Mouse (Mus musculus) layer of hippocampus, postnatal 36 days (tissue): ENCODE data around the gene N4bp3. TPM values are rescaled to one million over a fixed set of nuclear protein-coding genes. Genes with fewer than 3 reads are reported as not detected.
A peak's percentile ranks its signal among the peaks of the same experiment; 100 is the strongest.
"Not testable (repeated sequence)": the region's sequence is repeated elsewhere in the genome, so short reads cannot be mapped to it uniquely, and the experiment has no call there.

Experiments
- DNase-seq, 2 experiments: peaks; one replicate each; pipeline ENCODE4 v3.0.0; 2022
- total RNA-seq, 2 experiments: library from RNA; stranded (reverse); gene quantifications; 2 replicates each; pipeline ENCODE4 v1.2.3; 2021

Gene N4bp3
- total RNA-seq, 2 experiments from 2014 or later = 12.4 to 12.6 TPM

DNA sequence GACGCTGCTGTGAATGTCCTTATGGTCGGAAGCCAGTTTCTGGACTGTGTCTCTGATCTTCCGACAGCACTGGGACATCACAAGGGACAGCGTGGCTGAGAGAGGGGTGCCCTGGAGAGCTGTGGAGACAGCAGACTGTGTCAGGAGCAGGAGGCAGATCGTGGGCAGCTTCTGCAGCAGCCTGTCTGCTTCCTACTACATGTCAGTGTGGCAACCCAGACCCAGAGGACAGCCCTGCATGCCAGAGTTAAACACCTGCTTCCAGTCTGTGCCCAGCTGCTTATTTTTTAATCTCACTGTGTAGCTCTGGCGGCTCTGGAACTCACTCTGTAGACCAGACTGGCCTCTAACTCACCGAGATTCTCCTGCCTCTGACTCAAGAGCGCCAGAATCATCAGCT lies 22.7 kb downstream of the N4bp3 start:
- DNase-seq = no peak

DNA sequence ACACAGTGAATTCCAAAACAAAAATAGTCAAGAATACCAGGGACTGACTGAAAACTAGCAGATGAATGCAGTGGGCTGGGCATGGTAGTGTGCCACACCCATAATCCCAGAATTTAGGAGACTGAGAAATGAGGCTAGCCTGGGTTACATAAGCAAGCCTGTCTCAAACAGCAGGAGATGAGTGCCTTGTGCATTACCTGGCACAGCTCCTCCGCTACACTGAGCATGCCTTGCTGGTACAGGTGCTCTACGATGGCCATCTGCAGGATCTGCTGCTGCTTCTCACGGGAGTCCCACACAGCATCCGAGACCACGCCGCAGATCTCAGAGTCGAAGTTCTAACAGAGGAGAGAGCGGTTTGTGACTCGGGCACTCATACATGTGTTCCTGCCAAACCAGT lies 23.2 kb downstream of the N4bp3 start:
- DNase-seq = no peak

DNA sequence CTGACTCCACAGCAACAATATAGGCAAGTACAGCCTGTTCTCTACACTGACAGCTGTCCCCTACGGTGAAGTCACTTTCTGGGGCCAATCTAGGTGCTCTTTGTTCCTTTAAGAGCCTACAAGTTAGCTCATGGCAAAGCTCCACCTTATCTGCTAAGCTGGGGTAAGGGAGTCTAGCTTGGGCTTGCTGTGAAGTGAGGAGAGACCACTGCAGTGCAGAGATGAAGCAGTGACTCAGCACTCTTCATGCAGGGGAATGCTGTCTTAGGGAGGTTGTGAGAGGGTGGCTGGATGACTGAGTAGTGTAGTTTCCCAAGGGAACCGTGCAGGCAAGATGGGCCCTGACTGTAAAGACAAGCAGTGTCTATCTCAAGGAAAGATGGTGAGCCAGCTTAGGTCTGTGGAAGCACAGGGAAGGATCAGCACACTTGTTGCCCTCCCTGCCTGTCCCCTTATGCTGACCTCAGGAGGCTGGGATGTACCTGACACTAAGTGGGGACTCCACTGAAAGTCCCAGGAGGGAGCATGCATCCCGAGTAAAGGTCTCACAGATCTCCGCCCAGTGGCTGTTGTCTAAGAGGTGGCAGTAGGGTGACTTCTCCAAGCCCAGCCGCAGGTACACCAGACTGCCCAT lies 25.3 kb downstream of the N4bp3 start:
- DNase-seq = no peak

DNA sequence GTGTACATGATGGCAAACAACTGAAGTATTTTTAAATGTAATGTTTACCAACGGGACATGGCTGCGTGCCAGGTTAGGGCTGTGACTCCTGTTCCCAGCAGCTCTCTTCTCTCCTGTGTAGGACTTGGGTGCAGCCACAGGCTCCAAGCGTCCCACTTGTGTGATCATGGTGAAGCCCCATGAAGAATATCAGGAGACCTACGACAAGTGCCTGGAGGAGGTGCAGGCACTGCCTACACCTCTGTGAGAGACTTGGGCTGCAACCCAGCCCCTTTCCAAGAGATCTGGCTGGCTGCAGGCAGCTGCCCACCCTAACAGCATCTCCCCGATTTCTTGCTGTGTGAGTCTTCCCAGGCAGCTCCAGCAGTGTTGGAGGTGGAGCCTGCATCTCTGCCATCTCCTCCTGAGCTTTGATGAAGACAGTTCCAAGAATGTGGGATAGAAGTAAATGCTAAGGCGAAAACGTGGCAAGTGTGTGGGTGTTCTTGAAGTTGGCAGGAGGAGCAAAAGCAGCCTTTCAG lies 27.6 kb downstream of the N4bp3 start:
- DNase-seq = peak in 1 of 2 experiments; percentile 45

DNA sequence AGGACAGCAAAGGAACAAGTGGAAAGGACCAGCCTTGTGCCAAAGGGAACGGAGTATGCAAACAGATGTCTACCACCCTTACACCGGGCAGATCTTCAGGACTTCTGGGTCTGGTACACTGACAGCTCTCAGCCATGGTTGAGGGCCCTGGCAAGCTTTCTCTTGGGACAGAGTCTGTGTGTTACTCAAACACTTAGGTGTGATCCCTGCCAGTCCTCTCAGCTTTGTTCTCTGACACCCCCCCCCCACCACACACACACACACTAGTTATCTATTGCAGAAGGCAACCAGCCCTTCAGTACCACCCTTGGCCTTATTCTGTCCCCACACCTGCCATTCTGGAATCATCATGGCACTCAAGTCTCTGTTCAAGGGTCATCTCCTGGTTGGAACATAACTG lies 28.9 kb downstream of the N4bp3 start:
- no peak for DNase-seq

DNA sequence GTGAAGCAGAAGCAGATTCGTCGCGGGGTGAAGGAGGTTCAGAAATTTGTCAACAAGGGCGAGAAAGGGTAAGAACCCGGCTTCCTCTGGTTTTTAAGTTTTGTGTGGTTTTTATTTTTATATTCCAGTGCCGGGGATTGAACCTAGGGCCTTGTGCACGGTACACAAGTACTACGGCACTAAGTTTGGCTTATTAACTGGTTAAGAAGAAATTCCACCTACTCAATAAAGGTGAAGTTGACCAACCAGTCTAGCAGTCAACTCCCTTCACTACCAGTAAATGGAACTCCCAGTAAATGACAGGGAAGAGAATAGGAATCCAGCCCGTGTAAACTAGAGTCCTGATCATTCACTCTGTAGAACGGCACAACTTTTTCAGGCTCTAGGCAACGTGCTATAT lies 30.6 kb downstream of the N4bp3 start:
- no peak for DNase-seq

DNA sequence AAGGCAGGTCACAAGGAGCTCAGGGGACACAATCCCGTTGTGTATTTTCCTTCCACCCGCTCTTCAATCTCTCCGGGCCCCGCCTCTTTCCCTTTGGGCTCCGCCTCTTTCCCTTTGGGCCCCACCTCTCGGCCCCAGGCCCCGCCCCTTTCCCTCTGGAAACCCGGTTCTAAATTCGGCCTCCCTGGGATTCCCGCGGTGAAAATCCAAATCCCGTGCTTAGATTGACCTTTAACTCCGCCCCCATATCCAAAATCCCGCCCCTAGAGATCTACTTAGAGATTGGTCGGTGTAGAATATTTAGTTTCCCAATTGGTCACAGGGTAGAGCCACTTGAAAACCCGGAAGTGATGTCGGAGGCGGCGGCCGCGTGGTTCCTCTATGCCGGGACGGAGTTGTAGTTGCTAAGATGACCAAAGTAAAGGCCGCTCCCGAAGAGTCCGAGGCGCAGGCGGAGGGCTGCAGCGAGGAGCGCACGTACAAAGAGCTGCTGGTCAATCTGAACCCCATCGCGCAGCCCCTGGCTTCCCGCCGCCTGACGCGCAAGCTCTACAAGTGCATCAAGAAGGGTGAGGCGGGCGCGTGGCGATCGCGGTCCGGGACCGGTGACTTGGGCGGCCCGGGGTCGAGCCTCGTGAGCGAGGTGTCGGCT lies 31.1 kb downstream of the N4bp3 start, which contains the start of gene Nhp2:
Gene Nhp2, plus strand, starts transcription at position 327 of the 652 bp plus-strand sequence.
- DNase-seq = peak; percentile 86 to 88

DNA sequence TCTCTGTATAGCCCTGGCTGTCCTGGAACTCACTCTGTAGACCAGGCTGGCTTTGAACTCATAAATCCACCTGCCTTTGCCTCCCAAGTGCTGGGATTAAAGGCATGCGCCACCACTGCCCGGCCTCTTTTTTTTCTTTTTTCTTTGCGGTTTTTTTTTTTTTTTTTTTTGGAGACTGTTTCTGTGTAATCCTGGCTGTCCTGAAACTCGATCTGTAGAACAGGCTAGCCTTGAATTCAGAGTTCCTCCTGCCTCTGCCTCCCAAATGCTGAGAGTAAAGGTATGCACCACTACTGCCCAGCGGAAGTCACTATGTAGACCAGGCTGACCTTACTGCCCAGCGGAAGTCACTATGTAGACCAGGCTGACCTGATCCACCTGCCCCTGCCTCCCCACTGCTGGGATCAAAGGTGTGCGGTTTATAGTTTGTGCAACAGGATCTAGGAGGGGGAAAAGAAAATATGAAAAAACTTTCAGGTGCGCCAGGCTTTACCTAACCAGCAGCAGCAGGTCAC lies 31.7 kb downstream of the N4bp3 start:
- DNase-seq = no peak

DNA sequence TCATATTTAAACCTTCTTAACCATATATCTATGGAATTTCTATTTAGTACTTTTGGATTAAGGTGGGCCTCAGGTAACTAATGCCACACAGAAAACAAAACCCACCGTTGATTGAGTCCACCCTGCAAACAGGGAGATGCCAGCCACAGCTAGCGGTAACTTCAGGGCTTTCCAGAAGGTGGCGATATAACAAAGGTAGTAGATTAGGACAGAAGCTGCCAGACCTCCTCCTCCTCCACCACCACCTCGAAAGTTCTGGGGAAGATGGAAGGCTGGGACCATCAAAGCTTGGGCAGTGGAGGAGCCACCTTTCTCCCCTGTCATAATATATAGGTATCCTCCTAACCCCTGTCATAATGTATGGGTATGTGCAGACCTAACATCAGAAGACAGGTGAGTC lies 32.9 kb downstream of the N4bp3 start:
- peak; percentile 51 to 62 for DNase-seq

DNA sequence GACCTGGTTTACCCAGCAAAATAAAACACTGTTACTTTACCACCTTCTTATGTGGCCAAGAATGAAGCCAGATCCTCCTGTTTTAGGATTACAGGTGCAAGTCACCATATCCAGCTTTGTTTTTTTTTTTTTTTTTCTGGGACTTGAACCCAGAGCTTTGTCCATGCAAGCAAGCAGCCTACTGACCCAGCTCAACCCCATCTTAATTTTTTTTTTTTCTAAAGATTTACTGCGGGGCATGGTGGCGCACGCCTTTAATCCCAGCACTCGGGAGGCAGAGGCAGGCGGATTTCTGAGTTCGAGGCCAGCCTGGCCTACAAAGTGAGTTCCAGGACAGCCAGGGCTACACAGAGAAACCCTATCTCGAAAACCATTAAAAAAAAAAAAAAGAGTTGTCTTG lies 34.5 kb downstream of the N4bp3 start:
- not testable (repeated sequence) for DNase-seq

DNA sequence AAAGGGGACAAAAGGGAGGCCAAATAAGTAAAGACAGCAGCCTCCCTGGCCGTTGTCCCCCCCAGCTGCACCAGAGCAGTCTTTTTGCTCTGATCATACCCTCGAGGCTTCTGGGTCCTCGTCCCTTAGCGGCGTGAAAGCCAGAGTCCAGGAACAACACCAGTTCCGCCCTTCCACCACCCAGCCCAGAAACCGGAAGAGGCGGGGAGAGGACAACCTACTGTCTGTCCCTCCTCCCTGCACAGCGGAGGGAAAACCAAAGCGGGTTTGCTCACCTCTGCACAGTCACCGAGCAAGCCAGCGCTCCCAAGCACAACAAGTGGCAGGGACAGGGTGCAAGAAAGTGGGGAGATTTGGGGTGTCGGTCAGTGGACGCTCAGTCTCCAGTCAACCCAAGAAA lies 35.0 kb downstream of the N4bp3 start:
- no peak for DNase-seq

DNA sequence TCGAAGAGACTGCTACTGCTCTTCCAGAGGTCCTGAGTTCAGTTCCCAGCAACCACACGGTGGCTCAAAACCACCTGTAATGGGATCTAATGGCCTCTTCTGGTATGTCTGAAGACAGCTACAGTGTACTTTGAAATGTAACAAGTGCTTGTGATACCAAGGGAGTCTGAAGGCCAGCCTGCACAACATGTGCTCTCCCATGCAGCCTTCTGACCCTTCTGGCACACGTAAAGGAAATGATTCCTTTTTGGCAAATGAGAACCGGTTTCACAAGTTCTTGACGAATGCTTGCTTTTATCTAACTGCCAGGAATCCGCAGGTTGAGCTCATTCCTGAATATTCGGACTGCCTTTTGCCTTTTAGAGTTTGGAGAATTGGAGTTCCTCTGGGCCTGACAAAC lies 35.5 kb downstream of the N4bp3 start:
- no peak for DNase-seq

DNA sequence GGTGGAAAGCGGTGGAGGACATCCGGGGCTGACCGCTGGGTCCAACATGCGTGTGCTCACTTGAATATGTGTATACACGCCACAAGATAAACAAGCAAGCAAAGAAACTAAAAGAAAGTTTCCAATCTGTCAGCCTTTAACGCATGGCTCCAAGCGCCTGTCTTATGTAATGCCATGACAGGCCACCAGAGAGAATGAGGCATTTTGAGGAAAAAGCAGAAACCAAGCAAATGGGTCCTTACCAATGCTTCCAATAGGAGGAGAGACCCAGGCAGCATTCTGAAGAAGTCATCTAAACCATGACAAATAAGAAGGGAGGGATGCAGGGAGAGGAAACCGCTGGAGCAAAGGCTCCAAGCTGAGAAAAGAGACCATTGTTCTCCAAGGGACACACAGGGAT lies 36.4 kb downstream of the N4bp3 start:
- no peak for DNase-seq

DNA sequence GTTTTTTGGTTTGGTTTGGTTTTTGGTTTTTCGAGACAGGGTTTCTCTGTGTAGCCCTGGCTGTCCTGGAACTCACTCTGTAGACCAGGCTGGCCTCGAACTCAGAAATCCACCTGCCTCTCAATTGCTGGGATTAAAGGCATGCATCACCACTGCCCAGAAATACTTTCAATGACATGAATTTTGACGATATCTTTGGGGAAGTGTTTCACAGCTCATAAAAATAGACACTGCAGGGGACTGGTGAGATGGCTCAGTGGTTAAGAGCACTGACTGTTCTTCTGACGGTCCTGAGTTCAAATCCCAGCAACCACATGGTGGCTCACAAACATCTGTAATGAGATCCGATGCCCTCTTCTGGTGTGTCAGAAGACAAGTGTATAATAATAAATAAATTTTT lies 40.7 kb downstream of the N4bp3 start:
- DNase-seq = not testable (repeated sequence)

DNA sequence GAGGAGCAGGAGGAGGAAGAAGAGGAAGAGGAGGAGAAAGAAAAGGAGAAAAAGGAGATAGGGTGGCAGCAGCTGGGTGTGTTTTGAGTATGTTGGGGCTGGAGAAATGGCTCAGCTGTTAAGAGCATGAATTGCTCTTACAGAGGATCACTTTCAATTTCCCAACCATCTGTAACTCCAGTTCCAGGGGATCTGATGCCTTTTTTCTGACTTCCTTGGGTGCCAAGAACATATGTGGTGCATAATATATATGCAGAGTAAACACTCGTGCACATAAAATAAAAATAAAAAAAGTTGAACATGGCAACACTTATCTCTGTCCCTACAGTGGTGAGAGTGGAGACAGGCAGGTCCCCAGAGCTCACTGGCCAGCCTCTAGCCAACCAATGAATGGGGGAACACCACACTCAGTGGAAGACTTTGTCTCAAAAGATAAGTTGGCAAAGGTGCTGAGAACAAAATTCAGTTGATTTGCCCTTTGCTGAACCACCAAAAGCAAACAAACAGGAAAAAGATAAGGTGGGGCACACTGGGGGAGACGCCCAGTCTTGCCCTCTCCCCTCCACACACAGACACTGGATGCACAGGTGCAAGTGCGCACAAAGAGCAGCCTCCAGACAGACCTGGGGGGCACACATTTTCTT lies 41.3 kb downstream of the N4bp3 start:
- no peak for DNase-seq

DNA sequence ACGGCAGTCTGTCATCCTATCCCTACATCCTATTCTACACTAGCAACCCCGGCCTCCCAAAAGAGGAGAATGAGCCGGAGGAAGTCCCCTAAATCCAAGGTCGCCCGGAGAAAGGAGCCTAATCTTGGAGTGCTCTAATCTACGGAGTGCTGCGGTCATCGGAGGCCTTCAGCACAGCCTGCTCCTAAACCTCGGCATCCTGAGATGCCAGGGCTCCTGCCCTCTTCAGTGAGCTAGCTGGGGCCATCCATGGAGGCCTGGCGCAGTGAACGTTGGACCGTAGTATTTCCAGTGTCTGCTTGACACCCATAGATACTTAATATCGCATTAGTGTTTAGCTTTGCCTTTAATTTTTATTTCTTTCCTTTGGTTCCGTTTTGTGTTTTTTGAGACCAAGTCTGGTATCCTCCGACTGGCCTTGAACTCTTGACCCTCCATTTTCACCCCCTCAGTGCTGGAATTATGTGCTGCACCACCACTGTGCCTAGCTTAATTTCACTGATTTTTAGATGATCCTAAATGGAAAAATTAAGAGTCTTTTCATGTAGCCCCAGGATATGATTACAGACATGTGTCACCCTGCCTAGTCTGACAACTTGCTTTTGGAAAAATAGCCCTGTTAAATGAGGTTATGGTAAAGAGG lies 43.4 kb downstream of the N4bp3 start:
- DNase-seq = no peak

DNA sequence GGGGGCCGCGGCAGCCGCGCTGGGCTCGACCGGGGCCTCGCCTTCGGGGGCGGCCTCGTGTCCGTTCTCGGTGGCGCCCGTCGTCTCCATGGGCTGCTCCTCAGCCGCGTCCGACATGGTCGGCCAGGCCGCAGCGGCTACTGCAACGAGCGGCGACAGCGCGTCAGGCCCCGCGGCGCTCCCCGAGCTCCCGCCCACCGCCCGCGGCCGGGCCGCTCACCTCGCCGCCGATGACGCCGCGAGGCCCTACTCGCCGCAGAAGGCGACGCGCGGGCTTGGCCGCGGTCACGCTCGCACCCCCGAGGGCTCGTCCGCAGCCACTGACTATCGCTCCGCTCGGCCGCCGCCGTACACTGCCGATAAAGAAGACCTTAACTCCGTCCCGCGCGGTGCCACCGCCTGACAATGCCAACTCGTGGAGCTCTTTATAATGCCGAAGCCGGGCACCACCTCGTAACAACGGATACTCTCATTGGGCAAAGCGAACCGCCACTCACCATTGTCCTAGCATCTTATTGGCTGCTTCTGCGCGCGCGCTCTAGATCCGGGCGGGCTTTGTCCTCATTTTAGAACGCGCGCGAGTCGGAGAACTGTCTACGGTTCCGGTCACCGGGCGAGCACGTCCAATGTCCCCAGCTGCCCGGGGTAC lies 44.1 kb downstream of the N4bp3 start, which contains the start of gene Hnrnpab:
Gene Hnrnpab, minus strand, starts transcription at position 401 of the 649 bp plus-strand sequence.
- DNase-seq = peak; percentile 97

DNA sequence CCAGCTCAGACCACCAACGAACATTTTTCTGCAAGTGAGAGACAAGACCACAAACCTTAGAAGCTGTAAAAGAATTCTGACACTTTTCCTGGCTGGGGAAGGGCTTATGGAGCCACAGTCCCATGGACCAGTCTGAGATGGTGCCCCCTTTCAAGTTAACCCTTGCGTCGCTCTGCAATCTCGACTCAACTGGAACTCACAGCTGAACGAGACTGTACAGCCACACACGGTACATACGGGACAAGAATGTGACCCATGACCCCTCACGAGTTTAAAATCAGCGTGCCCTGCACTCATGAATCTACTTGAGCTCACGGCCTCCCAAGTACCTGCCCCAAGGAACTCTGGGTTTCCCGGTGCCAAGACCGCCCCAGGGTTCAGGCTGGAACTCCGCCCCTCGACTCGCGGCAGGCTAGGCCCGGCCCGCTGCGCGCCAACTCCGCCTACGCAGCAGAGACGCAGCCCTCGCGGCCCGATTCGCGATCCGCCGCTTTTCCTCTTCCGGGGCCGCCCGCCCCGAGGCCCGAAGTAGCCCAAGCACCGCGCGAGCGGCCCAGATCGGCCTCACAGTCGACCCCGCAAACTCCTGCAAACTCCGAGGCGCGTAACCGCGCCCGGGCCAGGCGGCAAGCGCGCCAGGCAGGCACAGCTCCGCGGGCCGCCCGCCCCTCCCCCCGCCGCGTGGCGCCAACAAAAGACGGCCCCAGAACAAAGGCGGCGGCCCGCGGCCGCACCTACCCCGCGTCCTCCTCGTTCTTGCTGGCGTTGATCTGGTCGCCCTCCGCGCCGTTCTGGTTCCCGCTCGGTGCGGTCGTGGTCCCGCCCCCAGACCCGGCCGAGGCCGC lies 44.8 kb downstream of the N4bp3 start:
- peak; percentile 76 to 82 for DNase-seq

DNA sequence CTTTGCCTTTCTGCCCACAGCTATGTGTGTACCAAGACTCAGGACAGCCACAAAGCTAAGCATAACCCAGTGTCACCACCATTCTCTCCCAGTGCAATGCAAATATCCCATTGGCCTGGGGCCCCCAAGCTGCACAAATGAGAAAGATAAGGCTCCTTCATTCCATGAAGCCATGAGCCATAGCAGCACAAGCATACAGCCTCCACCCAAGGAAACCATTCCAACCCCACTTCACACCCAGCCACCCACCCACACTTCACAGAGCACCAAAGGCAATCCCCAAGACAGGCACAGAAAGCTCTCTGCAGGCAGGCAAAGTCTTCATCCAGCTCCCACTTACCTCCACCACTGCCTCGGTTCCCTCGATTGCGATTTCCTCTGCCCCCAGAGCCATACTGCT lies 48.4 kb downstream of the N4bp3 start:
- DNase-seq = no peak

DNA sequence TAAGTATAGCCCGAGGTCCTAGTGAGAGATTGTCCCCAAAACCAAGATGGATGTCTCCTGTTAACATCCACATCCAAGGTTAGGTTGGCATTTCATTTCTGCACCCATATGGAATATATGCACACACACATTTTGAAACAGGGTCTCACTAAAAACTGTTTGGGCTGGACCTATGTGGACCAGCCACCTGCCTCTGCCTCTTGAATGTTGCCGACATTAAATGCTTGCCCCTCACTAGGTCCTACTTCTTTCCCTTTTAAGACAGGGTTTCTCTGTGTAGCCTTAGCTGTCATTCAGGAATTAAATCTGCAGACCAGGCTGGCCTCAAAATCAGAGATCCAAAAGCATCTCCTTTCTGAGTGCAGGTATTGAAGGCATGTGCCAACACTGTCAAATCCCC lies 53.1 kb downstream of the N4bp3 start:
- DNase-seq = no peak

DNA sequence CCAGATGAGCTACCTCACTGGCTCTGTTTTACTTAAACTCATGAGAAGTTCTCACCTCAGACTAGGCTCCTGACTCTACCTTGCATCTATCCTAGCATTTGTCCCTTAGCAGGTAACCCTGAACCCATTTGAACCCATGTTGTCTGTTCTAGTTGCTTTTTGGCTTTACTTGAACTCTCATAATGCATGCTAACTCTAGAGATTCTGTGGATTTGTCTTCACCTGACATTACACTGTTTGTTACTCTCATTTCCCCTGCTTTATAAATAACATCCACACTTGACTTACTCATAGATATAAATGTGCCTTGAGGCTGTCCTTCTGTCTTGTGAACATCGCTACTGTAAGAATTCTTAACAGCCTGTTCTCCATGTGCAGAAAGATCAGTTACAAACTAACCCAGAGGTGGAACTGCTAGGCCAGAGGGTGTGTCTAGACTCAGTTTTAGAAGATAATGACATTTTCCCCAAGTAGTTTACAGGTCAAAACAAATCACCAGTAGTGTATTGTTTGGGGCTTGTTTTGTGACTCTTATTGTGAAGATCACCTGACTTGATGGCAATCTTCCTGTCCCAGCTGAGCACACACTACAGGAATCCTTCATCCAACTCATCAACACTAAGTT lies 55.1 kb downstream of the N4bp3 start:
- DNase-seq = no peak
